Mouse (Mus musculus) CD4-positive naive resting alpha-beta T cell, adult 57 days (primary cell): Measurements from ENCODE around the gene Skint10. TPM values are rescaled to one million over a fixed set of nuclear protein-coding genes. Genes with fewer than 3 reads are reported as not detected.

Source experiments
- total RNA-seq: library from RNA; stranded (reverse); gene quantifications from one replicate; pipeline ENCODE4 v1.2.4, GENCODE M21; 2023

Gene Skint10
- not detected for total RNA-seq

GRCm38 (mm10) chr4:112774766-112775165 is at the start of gene Skint10:
TSS of gene Skint10 (minus strand) at chr4:112774866.

Other genes starting within 250 kb of the Skint10 start
- not detected for gene Skint2, start 217.7 kb downstream of the Skint10 start, total RNA-seq